Mouse (Mus musculus) left cerebral cortex, postnatal 25 days (tissue): ENCODE results near the gene Vmn1r169. TPM values are rescaled to one million over a fixed set of nuclear protein-coding genes. Genes with fewer than 3 reads are reported as not detected.
"Not testable (repeated sequence)": the region's sequence is repeated elsewhere in the genome, so short reads cannot be mapped to it uniquely, and the experiment has no call there.

ENCODE experiments used
- DNase-seq, 2 experiments: peaks; one replicate each; pipeline ENCODE4 v3.0.0; 2022; ENCODE audit warnings: low spot score in 2 of 2, mixed read lengths in 1 of 2
- intact Hi-C: fragments of 180-260 bp; cut with DNase I; formaldehyde crosslinking; loops from one replicate; pipeline ENCODE4 v1.15.1; 2025
- total RNA-seq, 2 experiments: library from RNA; stranded (reverse); gene quantifications; 2 replicates each; pipeline ENCODE4 v1.2.3; 2021

The Vmn1r169 gene
- not detected for total RNA-seq

GRCm38 (mm10) chr7:23575226-23575625, at the start of gene Vmn1r169:
Gene Vmn1r169 (plus strand): TSS chr7:23575526.
- DNase-seq, intact Hi-C loops: not testable (repeated sequence)

- DNase-seq, intact Hi-C loops: not testable (repeated sequence)
Measured at GRCm38 (mm10) chr7:23539432-23539831, 35.9 kb upstream of the Vmn1r169 start, which contains the start of gene Vmn1r168. Gene Vmn1r168 (plus strand): TSS chr7:23539732.

GRCm38 (mm10) chr7:23605875-23606274, 30.5 kb downstream of the Vmn1r169 start, which contains the start of gene Vmn1r170:
Gene Vmn1r170 (plus strand): TSS chr7:23606175.
- intact Hi-C loops, DNase-seq: not testable (repeated sequence)

Other genes with a start within 250 kb of the Vmn1r169 start
- not detected for gene Nlrp5, start 189.6 kb upstream of the Vmn1r169 start, total RNA-seq
- gene Vmn1r167, start 68.3 kb upstream of the Vmn1r169 start, total RNA-seq, result not detected
- gene Vmn1r168, start 35.8 kb upstream of the Vmn1r169 start, total RNA-seq, result not detected
- gene Vmn1r170, start 30.6 kb downstream of the Vmn1r169 start, total RNA-seq, result not detected
- not detected for gene Vmn1r171, start 55.2 kb downstream of the Vmn1r169 start, total RNA-seq
- not detected for gene Vmn1r172, start 82.8 kb downstream of the Vmn1r169 start, total RNA-seq
- not detected for gene Vmn1r173, start 125.2 kb downstream of the Vmn1r169 start, total RNA-seq
- not detected for gene Vmn1r174, start 176.7 kb downstream of the Vmn1r169 start, total RNA-seq
- not detected for gene Vmn1r175, start 235.1 kb downstream of the Vmn1r169 start, total RNA-seq